Mouse (Mus musculus) splenic B cell, adult 2 months (primary cell): Measurements from ENCODE around the gene Chil4.
"Not testable (repeated sequence)": the region's sequence is repeated elsewhere in the genome, so short reads cannot be mapped to it uniquely, and the experiment has no call there.

Experiments
- DNase-seq: peaks from one replicate; pipeline ENCODE4 v3.0.0-alpha.2; 2011; ENCODE audit warnings: low read depth, low spot score
- H3K27me3 ChIP-seq: 2 replicates; pipeline ENCODE4 v1.6.1; 2012; ENCODE audit warnings: mild to moderate bottlenecking, low read length, moderate library complexity, mixed read lengths; ENCODE audit not compliant: control insufficient read depth, poor library complexity, insufficient read depth, severe bottlenecking
- H3K36me3 ChIP-seq: 2 replicates; pipeline ENCODE4 v1.6.1; 2012; ENCODE audit warnings: mild to moderate bottlenecking, low read length, moderate library complexity, mixed read lengths; ENCODE audit not compliant: control insufficient read depth, poor library complexity, insufficient read depth, severe bottlenecking

Gene Chil4

DNA sequence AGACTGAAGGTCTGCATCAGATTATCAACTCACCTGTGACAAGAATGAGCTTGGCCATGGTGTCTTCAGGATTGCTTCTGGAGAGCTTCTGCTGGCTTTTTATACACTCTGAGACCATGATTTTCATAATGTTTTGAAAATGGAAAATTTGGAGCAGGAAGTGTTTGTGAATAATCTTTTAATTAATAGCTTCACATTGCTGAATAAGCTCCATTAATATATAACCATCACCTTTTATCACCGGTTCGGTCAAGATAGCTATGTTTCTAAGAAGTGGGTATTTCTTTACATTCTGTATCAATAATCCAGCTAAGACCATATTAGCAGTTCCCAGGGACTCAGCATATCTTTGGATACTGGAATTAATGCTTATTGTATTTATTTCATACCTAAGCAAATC is at the start of gene Chil4:
Chil4 (minus strand) TSS at position 101 of the 400 bp plus-strand sequence.
- peaks cover 2% of the 10 kb centered on the region for H3K27me3 ChIP-seq
- no peak for DNase-seq

DNA sequence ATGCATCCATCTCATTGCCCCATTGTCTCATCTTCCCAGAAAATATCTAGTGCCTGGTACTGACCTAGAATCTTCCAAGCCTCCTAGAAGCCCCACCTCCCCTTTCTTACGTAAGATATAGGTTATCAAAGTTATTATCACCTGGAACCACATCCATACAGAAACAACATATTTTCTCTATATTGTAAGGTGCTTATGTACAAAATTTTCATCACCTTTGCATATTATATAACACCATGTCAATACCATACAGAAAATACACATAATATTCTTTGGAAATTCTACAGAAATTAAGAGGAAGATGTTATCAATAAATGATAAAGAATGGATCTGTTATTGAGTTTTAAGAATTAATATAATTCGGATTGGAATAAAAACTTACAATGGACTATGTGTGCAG is 46.5 kb upstream of the Chil4 start:
- Histone ChIP-seq H3K36me3 (no peaks in the 10 kb centered on the region), H3K27me3 (peaks cover 2% of the 10 kb centered on the region; the same call in 1 of the 2 replicates)
- no peak for DNase-seq

More for the DNA sequence above, at the start of gene Chil4:
- H3K36me3 ChIP-seq: no peaks in the 10 kb centered on the region

DNA sequence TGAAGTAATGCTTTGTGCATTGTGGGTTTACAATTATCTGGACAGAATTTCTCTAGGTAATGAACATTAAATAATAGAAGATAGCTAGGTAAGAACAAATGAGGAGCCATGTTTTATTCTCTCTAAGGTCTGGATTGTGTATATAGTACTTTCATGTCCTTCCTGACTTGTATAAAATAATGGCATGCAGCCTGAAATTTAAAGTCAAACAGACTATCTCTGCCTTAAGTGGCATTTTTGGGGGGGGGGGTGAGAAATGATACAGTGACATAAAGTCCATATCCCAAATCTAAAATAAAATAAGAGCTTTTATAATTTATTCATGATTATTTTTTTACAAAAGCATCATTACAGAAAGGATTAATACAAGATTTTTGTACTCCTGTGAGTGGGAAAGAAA is 45.5 kb upstream of the Chil4 start:
- no peaks in the 10 kb centered on the region for H3K36me3 ChIP-seq
- DNase-seq: no peak
- peaks cover 2% of the 10 kb centered on the region; the same call in 1 of the 2 replicates for H3K27me3 ChIP-seq

GRCm38 (mm10) chr3:106257076-106257475 is 37.8 kb upstream of the Chil4 start:
- H3K36me3 ChIP-seq, DNase-seq: not testable (repeated sequence)

GRCm38 (mm10) chr3:106252719-106253118 is 33.4 kb upstream of the Chil4 start:
- H3K36me3 ChIP-seq: no peaks in the 10 kb centered on the region
- no peaks in the 10 kb centered on the region for H3K27me3 ChIP-seq
- no peak for DNase-seq

More at GRCm38 (mm10) chr3:106257076-106257475, 37.8 kb upstream of the Chil4 start:
- H3K27me3 ChIP-seq: not testable (repeated sequence)

- H3K36me3 ChIP-seq, DNase-seq, H3K27me3 ChIP-seq: not testable (repeated sequence)
These were observed 31.6 kb upstream of the Chil4 start for GRCm38 (mm10) chr3:106250763-106251399.

DNA sequence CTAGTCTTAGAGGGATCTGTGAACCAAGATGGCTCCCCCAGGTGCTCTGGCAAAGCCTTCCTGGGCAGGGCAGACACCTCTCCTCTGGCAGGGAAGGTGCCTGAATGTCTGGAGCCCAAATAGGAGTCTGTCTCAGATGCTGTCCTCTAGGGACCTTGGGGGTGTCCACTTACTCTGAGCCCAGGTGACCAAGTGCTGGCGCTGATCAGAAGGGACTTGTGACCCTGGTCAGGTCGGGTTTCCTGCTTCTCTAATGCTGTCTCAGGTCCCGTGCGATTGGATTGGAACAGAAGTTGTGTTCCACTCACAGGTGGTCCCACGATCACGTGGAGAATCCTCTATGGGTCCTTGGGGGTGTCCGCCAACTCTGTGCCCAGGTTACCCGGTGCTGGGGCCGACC is 28.1 kb upstream of the Chil4 start:
- not testable (repeated sequence) for H3K27me3 ChIP-seq

DNA sequence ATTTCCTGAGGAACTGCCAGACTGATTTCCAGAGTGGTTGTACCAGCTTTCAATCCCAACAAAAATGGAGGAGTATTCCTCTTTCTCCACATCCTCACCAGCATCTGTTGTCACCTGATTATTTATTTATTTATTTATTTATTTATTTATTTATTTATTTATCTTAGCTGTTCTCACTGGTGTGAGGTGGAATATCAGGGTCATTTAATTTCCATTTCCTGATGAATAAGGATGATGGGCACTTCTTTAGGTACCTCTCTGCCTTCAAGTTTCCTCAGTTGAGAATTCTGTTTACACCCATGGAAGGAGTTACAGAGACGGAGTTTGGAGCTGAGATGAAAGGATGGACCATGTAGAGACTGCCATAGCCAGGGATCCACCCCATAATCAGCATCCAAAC is 20.9 kb upstream of the Chil4 start:
- H3K27me3 ChIP-seq, H3K36me3 ChIP-seq, DNase-seq: not testable (repeated sequence)

More for the DNA sequence above, 28.1 kb upstream of the Chil4 start:
- DNase-seq, H3K36me3 ChIP-seq: not testable (repeated sequence)

- no peaks in the 10 kb centered on the region for H3K36me3 ChIP-seq
These were observed 20.0 kb upstream of the Chil4 start for GRCm38 (mm10) chr3:106239196-106239791.

GRCm38 (mm10) chr3:106223391-106223790 is 4.1 kb upstream of the Chil4 start:
- not testable (repeated sequence) for DNase-seq, H3K36me3 ChIP-seq, H3K27me3 ChIP-seq

More at GRCm38 (mm10) chr3:106239196-106239791, 20.0 kb upstream of the Chil4 start:
- no peaks in the 10 kb centered on the region for H3K27me3 ChIP-seq
- no peak for DNase-seq

DNA sequence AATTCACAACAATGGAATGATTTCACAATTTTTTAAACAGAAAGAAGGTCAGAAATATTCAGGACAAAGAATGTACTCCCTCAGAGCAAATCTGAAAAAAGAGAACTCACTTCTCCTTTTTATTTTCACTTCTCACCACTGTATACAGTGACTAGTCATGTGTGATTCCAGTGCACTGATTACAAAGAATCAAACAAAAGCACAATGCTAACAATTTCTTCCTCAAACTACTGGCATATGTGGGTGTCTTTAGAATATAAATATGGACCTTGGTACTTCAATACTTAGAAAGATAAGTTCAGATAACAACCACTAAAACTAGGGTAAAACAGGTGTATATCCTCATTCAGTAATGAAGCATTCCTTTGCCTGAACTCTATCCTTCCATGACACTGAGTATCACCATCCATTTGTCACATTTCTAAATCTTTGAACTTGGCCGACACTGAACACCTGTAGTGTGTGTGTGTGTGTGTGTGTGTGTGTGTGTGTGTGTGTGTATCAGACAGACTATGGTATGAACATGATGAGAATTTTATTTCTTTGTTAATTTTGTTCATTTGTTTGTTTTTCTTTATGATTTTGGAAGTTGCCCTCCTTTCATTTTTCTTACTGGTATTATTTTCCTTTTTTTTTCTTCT is 2.4 kb upstream of the Chil4 start:
- peak; percentile 86 for DNase-seq
- Histone ChIP-seq H3K27me3 (peaks cover 2% of the 10 kb centered on the region), H3K36me3 (no peaks in the 10 kb centered on the region)

GRCm38 (mm10) chr3:106218284-106218954 is 888 bp downstream of the Chil4 start:
- DNase-seq, H3K27me3 ChIP-seq, H3K36me3 ChIP-seq: not testable (repeated sequence)

DNA sequence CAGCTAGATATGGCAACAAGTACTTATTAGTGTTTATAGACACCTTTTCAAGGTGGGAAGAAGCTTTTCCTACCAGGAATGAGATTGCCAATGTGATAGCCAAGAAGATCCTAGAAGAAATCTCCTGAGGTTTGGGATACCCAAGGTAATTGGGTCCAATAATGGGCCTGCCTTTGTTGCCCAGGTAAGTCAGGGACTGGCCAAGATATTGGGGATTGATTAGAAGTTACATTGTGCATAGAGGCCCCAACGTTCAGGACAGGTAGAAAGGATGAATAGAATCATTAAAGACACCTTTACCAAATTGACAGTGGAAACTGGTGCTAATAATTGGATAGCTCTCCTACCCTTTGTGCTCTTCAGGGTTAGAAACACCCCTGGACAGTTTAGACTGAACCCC is 21.3 kb downstream of the Chil4 start:
- H3K27me3 ChIP-seq, H3K36me3 ChIP-seq, DNase-seq: not testable (repeated sequence)

- DNase-seq, H3K36me3 ChIP-seq, H3K27me3 ChIP-seq: not testable (repeated sequence)
These were observed 22.1 kb downstream of the Chil4 start for GRCm38 (mm10) chr3:106197246-106197645.

DNA sequence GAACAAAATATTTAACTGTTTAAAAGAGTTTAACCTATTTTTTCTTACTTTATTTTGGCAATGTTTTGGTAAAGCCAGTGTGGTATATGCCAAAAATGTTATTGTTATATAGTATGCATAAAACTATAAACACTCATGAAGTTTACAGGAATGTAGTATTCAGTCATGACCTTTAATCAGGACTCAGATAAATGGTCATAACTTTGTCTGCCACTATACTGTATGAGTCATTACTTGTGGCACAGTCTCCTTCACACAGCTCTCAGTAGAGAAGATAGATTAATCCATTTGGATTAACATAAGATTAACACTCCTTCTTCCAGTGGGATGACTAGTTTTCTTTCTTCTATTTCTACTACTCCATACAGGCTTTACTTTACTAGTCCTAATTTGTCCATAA is 23.0 kb downstream of the Chil4 start:
- Histone ChIP-seq H3K36me3 (no peaks in the 10 kb centered on the region), H3K27me3 (no peaks in the 10 kb centered on the region; the same call in 1 of the 2 replicates)
- no peak for DNase-seq
